Comparison of ENCODE assay signal across 13 mouse cellular contexts in genomic region chr12:112664656-112665055, GRCm38 (mm10). TPM values are rescaled to one million over a fixed set of nuclear protein-coding genes. Genes with fewer than 3 reads are reported as not detected.
A peak's percentile ranks its signal among the peaks of the same experiment; 100 is the strongest.
DNase-seq lines count a peak whose midpoint lies in the region; ATAC-seq and TF ChIP-seq lines count a peak whose summit lies in the region.
"Had no signal": no experiment of that assay in that cellular context is flagged by ENCODE, and none has a peak within 500 bp of the region (broad histone marks: within the 10 kb centered on the region; RNA-seq: fewer than 3 reads in every experiment).

No protein-coding gene starts in this region.

- peaks cover 60% of the 10 kb centered on the region for H3K36me3 ChIP-seq in heart, postnatal 0 days (replicated peaks; ENCODE audit: control insufficient read depth, insufficient read depth, low read length)
- peaks cover 100% of the 10 kb centered on the region for H3K36me3 ChIP-seq in forebrain, embryonic 10.5 days (replicated peaks)
- peaks cover 58% of the 10 kb centered on the region for H3K36me3 ChIP-seq in hindbrain, embryonic 13.5 days
- H3K36me3 ChIP-seq in neural tube, embryonic 12.5 days, result peaks cover 81% of the 10 kb centered on the region
- peaks cover 95% of the 10 kb centered on the region for H3K36me3 ChIP-seq in kidney, embryonic 15.5 days

- no peak for ATAC-seq in heart, postnatal 0 days (ENCODE audit: insufficient read depth, low read depth)
- ATAC-seq in hindbrain, embryonic 13.5 days (ENCODE audit: low FRiP score), result no peak
- ATAC-seq in neural tube, embryonic 12.5 days (ENCODE audit: low FRiP score, low read depth), result no peak
- no peak for ATAC-seq in kidney, embryonic 15.5 days (replicated peaks; ENCODE audit: low FRiP score)
- ATAC-seq: liver, embryonic 12.5 days had no signal

- H3K27me3 ChIP-seq in heart, postnatal 0 days (ENCODE audit: control insufficient read depth, insufficient read depth, low read length), result no peaks in the 10 kb centered on the region
- no peaks in the 10 kb centered on the region for H3K27me3 ChIP-seq in forebrain, embryonic 10.5 days (ENCODE audit: poor library complexity, severe bottlenecking)
- H3K27me3 ChIP-seq in hindbrain, embryonic 13.5 days, result no peaks in the 10 kb centered on the region
- H3K27me3 ChIP-seq in neural tube, embryonic 12.5 days (replicated peaks), result no peaks in the 10 kb centered on the region
- no peaks in the 10 kb centered on the region for H3K27me3 ChIP-seq in kidney, embryonic 15.5 days
- H3K27me3 ChIP-seq: liver, embryonic 12.5 days had no signal

- H3K4me3 ChIP-seq in heart, postnatal 0 days (ENCODE audit: low read depth, low read length), result no peak overlapping the region
- no peak overlapping the region for H3K4me3 ChIP-seq in forebrain, embryonic 10.5 days
- H3K4me3 ChIP-seq in hindbrain, embryonic 13.5 days, result no peak overlapping the region
- H3K4me3 ChIP-seq in neural tube, embryonic 12.5 days, result no peak overlapping the region
- H3K4me3 ChIP-seq in kidney, embryonic 15.5 days (replicated peaks), result no peak overlapping the region
- H3K4me3 ChIP-seq: heart, adult 2 months; liver, embryonic 12.5 days; myocyte had no signal

- 46% methylated on average over 5 of the region's 5 CpGs for WGBS in heart, postnatal 0 days
- WGBS in forebrain, embryonic 10.5 days, result 85% methylated on average over 5 of the region's 5 CpGs
- 37% methylated on average over 5 of the region's 5 CpGs for WGBS in hindbrain, embryonic 13.5 days
- WGBS in neural tube, embryonic 12.5 days, result 40% methylated on average over 5 of the region's 5 CpGs
- WGBS in kidney, embryonic 15.5 days, result 50% methylated on average over 5 of the region's 5 CpGs

- no peak for DNase-seq in heart, postnatal 0 days (ENCODE audit: low spot score)
- DNase-seq in heart, adult 8-10 months (ENCODE audit: low spot score), result no peak
- no peak for DNase-seq in forebrain, embryonic 10.5 days (ENCODE audit: extremely low spot score, low spot score)
- no peak for DNase-seq in ovary, postnatal 36 days (ENCODE audit: low spot score)
- DNase-seq in MN1 (ENCODE audit: low spot score), result no peak
- DNase-seq: kidney, postnatal 4 days; thymus, postnatal 14 days had no signal

- no peak for TF ChIP-seq EP300 in heart, postnatal 0 days (IDR thresholded peaks at IDR 0.05; ENCODE audit: low read depth)

- no peak overlapping the region for H3K9ac ChIP-seq in heart, postnatal 0 days (replicated peaks; ENCODE audit: low read depth, low read length)
- H3K9ac ChIP-seq in hindbrain, embryonic 13.5 days, result peak overlapping the region; percentile 44
- H3K9ac ChIP-seq in neural tube, embryonic 12.5 days, result peak overlapping the region; percentile 38; the same call in 1 of the 2 replicates
- H3K9ac ChIP-seq in kidney, embryonic 15.5 days, result no peak overlapping the region; the same call in 1 of the 2 replicates
- H3K9ac ChIP-seq: liver, embryonic 12.5 days had no signal

- H3K4me2 ChIP-seq in heart, postnatal 0 days (ENCODE audit: low read depth, low read length), result 0 out of 2 replicates have a peak overlapping the region, but pooled peaks have one; percentile 1
- H3K4me2 ChIP-seq in hindbrain, embryonic 13.5 days, result peak overlapping the region; percentile 34
- H3K4me2 ChIP-seq in neural tube, embryonic 12.5 days (replicated peaks), result peak overlapping the region; percentile 44
- H3K4me2 ChIP-seq in kidney, embryonic 15.5 days, result no peak overlapping the region
- H3K4me2 ChIP-seq: liver, embryonic 12.5 days had no signal

- peaks cover 59% of the 10 kb centered on the region for H3K4me1 ChIP-seq in heart, postnatal 0 days (ENCODE audit: control insufficient read depth, insufficient read depth)
- peaks cover 73% of the 10 kb centered on the region for H3K4me1 ChIP-seq in forebrain, embryonic 10.5 days
- peaks cover 100% of the 10 kb centered on the region for H3K4me1 ChIP-seq in hindbrain, embryonic 13.5 days (replicated peaks)
- peaks cover 83% of the 10 kb centered on the region for H3K4me1 ChIP-seq in neural tube, embryonic 12.5 days
- peaks cover 99% of the 10 kb centered on the region for H3K4me1 ChIP-seq in kidney, embryonic 15.5 days

- no peak overlapping the region for H3K27ac ChIP-seq in heart, postnatal 0 days (ENCODE audit: low read depth)
- H3K27ac ChIP-seq in forebrain, embryonic 10.5 days, result peak overlapping the region; percentile 82
- H3K27ac ChIP-seq in hindbrain, embryonic 13.5 days, result peak overlapping the region; percentile 95
- H3K27ac ChIP-seq in neural tube, embryonic 12.5 days, result peak overlapping the region; percentile 73
- H3K27ac ChIP-seq in kidney, embryonic 15.5 days, result no peak overlapping the region
- H3K27ac ChIP-seq: liver, embryonic 12.5 days had no signal

- TF ChIP-seq CTCF in heart, postnatal 0 days (IDR thresholded peaks at IDR 0.05; ENCODE audit: low read depth), result no peak

- no peaks in the 10 kb centered on the region for H3K9me3 ChIP-seq in heart, postnatal 0 days (replicated peaks; ENCODE audit: control insufficient read depth, low read length)
- H3K9me3 ChIP-seq in forebrain, embryonic 10.5 days, result no peaks in the 10 kb centered on the region
- H3K9me3 ChIP-seq in hindbrain, embryonic 13.5 days, result no peaks in the 10 kb centered on the region
- H3K9me3 ChIP-seq in neural tube, embryonic 12.5 days, result no peaks in the 10 kb centered on the region
- no peaks in the 10 kb centered on the region for H3K9me3 ChIP-seq in kidney, embryonic 15.5 days (replicated peaks)
- H3K9me3 ChIP-seq: liver, embryonic 12.5 days had no signal

RNA-seq across cellular contexts. Expression of gene Akt1, which starts 10.0 kb away (rescaled TPM):
- 206 and 234 TPM in 2 replicates for total RNA-seq in heart, postnatal 0 days (2014; rRNA removed; ENCODE audit: low replicate concordance)
- 60.6 and 70.9 TPM in 2 replicates for polyA plus RNA-seq in heart, postnatal 0 days (2015; fragmentation: Nextera tagmentation; extraction: Ambion mirVana)
- 100 to 1,000 TPM; 161 to 195 (median 179) TPM for total RNA-seq in heart, adult 8-10 months (2022)
- 39.2 and 41.9 TPM in 2 replicates for polyA plus RNA-seq in forebrain, embryonic 10.5 days (2016; fragmentation: Nextera tagmentation; extraction: Ambion mirVana)
- 60.8 and 64.5 TPM in 2 replicates for polyA plus RNA-seq in hindbrain, embryonic 13.5 days (2015; fragmentation: Nextera tagmentation; extraction: Ambion mirVana)
- 184 and 201 TPM in 2 replicates for polyA plus RNA-seq in neural tube, embryonic 12.5 days (2016; fragmentation: Nextera tagmentation; extraction: Ambion mirVana)
- polyA plus RNA-seq in kidney, embryonic 15.5 days (2015; fragmentation: Nextera tagmentation; extraction: Ambion mirVana), result 53.7 and 56.7 TPM in 2 replicates

RNA-seq across cellular contexts. Expression of gene Zbtb42, which starts 14.0 kb away (rescaled TPM):
- 3.2 and 18.3 TPM in 2 replicates for total RNA-seq in heart, postnatal 0 days (2014; rRNA removed; ENCODE audit: low replicate concordance)
- polyA plus RNA-seq in heart, postnatal 0 days (2015; fragmentation: Nextera tagmentation; extraction: Ambion mirVana), result 4.6 TPM in 2 replicates
- total RNA-seq in heart, adult 8-10 months (2022), result 1 to 10 TPM; 4.0 to 5.5 (median 4.9) TPM
- 4.1 and 4.3 TPM in 2 replicates for polyA plus RNA-seq in forebrain, embryonic 10.5 days (2016; fragmentation: Nextera tagmentation; extraction: Ambion mirVana)
- 3.6 and 4.6 TPM in 2 replicates for polyA plus RNA-seq in hindbrain, embryonic 13.5 days (2015; fragmentation: Nextera tagmentation; extraction: Ambion mirVana)
- 4.0 and 5.4 TPM in 2 replicates for polyA plus RNA-seq in neural tube, embryonic 12.5 days (2016; fragmentation: Nextera tagmentation; extraction: Ambion mirVana)
- 4.0 and 4.6 TPM in 2 replicates for polyA plus RNA-seq in kidney, embryonic 15.5 days (2015; fragmentation: Nextera tagmentation; extraction: Ambion mirVana)

RNA-seq across cellular contexts. Expression of gene Siva1, which starts 20.2 kb away (rescaled TPM):
- 92.0 and 107 TPM in 2 replicates for total RNA-seq in heart, postnatal 0 days (2014; rRNA removed; ENCODE audit: low replicate concordance)
- 62.2 and 71.1 TPM in 2 replicates for polyA plus RNA-seq in heart, postnatal 0 days (2015; fragmentation: Nextera tagmentation; extraction: Ambion mirVana)
- total RNA-seq in heart, adult 8-10 months (2022), result 10 to 100 TPM; 28.3 to 35.2 (median 30.0) TPM
- polyA plus RNA-seq in forebrain, embryonic 10.5 days (2016; fragmentation: Nextera tagmentation; extraction: Ambion mirVana), result 361 and 369 TPM in 2 replicates
- polyA plus RNA-seq in hindbrain, embryonic 13.5 days (2015; fragmentation: Nextera tagmentation; extraction: Ambion mirVana), result 62.6 and 63.8 TPM in 2 replicates
- 108 and 130 TPM in 2 replicates for polyA plus RNA-seq in neural tube, embryonic 12.5 days (2016; fragmentation: Nextera tagmentation; extraction: Ambion mirVana)
- polyA plus RNA-seq in kidney, embryonic 15.5 days (2015; fragmentation: Nextera tagmentation; extraction: Ambion mirVana), result 255 and 266 TPM in 2 replicates

RNA-seq across cellular contexts. Expression of gene Adssl1, which starts 44.8 kb away (rescaled TPM):
- total RNA-seq in heart, postnatal 0 days (2014; rRNA removed; ENCODE audit: low replicate concordance), result 86.8 and 106 TPM in 2 replicates
- 159 and 176 TPM in 2 replicates for polyA plus RNA-seq in heart, postnatal 0 days (2015; fragmentation: Nextera tagmentation; extraction: Ambion mirVana)
- 100 to 1,000 TPM; 184 to 207 (median 193) TPM for total RNA-seq in heart, adult 8-10 months (2022)
- 4.9 and 6.6 TPM in 2 replicates for polyA plus RNA-seq in forebrain, embryonic 10.5 days (2016; fragmentation: Nextera tagmentation; extraction: Ambion mirVana)
- polyA plus RNA-seq in hindbrain, embryonic 13.5 days (2015; fragmentation: Nextera tagmentation; extraction: Ambion mirVana), result 3.1 and 3.2 TPM in 2 replicates
- 3.2 and 3.7 TPM in 2 replicates for polyA plus RNA-seq in neural tube, embryonic 12.5 days (2016; fragmentation: Nextera tagmentation; extraction: Ambion mirVana)
- polyA plus RNA-seq in kidney, embryonic 15.5 days (2015; fragmentation: Nextera tagmentation; extraction: Ambion mirVana), result 11.6 and 12.4 TPM in 2 replicates

RNA-seq across cellular contexts. Expression of gene Cep170b, which starts 55.6 kb away (rescaled TPM):
- 10.1 and 17.6 TPM in 2 replicates for total RNA-seq in heart, postnatal 0 days (2014; rRNA removed; ENCODE audit: low replicate concordance)
- polyA plus RNA-seq in heart, postnatal 0 days (2015; fragmentation: Nextera tagmentation; extraction: Ambion mirVana), result 1.8 and 2.4 TPM in 2 replicates
- 10 to 100 TPM; 12.3 to 14.7 (median 13.4) TPM for total RNA-seq in heart, adult 8-10 months (2022)
- 5.9 and 7.9 TPM in 2 replicates for polyA plus RNA-seq in forebrain, embryonic 10.5 days (2016; fragmentation: Nextera tagmentation; extraction: Ambion mirVana)
- 24.2 and 24.9 TPM in 2 replicates for polyA plus RNA-seq in hindbrain, embryonic 13.5 days (2015; fragmentation: Nextera tagmentation; extraction: Ambion mirVana)
- polyA plus RNA-seq in neural tube, embryonic 12.5 days (2016; fragmentation: Nextera tagmentation; extraction: Ambion mirVana), result 22.2 and 23.2 TPM in 2 replicates
- polyA plus RNA-seq in kidney, embryonic 15.5 days (2015; fragmentation: Nextera tagmentation; extraction: Ambion mirVana), result 15.8 and 16.6 TPM in 2 replicates

Comparison
In these comparisons a context has a peak if more than half of its experiments do, and no peak if none do; other contexts are left out.
1. H3K27ac ChIP-seq: peak in forebrain, embryonic 10.5 days (single experiment), hindbrain, embryonic 13.5 days (single experiment) and neural tube, embryonic 12.5 days (single experiment); none in heart, postnatal 0 days (single experiment) and kidney, embryonic 15.5 days (single experiment).
2. H3K9ac ChIP-seq: peak in hindbrain, embryonic 13.5 days (single experiment) and neural tube, embryonic 12.5 days (single experiment); none in heart, postnatal 0 days (single experiment) and kidney, embryonic 15.5 days (single experiment).